Mouse (Mus musculus): ENCODE results near the gene Apbb2.

DNA sequence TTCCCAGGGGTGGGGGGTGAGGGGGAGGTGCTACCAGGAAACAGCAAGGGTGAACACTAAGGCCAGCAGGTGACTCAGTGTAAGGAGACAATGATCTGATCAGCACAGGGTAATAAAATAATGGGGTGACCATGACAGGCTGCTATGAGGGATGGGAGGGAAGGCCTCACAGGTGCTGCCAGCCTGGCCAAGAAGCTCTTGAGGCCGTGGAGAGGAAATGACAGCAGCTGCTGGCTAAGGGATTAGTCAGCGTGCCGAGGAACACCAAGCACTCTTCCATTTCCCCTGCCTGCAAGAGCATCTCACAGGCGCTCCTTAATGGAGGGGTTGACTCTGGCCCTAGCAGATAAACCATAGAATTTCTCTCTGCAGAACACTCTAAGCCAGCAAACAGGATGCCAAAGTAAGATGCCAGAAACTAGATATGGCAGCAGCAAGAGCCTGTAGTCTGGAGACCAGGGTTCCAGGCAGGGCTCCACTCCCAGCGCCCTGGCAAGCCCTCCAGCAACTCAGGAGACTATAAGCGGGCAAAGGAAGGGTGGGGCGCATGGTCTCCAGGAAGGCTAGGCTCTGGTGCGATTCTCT, 58.9 kb downstream of the Apbb2 start:
- TF ChIP-seq CTCF (conservative IDR thresholded peaks at IDR 0.05; ENCODE audit: insufficient read depth, insufficient read length, low read depth, low read length) (no peak), POLR2A (IDR thresholded peaks at IDR 0.05; ENCODE audit: low read depth, low read length) (no peak)

Data from kidney, adult 2 months (tissue).